Mouse (Mus musculus): Measurements from ENCODE around the gene Wnt4.

Gene Wnt4

DNA sequence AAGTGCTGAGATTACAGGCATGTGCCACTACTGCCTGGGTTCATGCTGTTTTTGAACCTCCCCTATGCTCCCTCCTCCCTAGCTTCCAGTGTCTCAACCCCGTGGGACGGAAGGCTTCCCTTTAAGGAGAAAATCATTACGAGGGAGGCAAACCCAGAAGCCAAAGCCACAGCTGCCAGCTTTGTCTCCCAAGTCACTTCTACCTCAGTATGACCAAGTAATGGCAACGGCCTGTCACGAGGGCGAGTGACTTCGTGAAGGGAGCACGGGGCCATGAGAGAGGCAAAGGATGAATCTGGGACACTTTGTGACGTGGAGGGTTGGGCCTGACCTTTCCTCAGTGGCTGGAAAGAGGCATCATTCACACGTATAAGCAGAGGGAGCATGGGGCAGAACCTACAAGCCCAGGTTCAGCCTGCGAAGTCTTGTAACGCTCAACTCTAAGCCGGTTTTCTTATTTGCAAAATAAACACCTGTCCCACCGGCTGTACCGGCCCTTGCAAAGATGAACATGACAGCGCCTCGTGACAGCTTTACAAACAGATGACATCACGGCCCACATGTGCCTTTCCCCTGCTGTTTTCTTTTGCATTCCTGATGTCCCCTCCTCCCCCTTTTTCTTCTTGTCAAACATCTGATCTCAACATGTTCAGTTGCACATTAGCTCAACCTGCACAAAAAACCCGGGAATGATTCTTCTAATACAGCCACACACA is 29.9 kb downstream of the Wnt4 start:
- no peak for DNase-seq (ENCODE audit: low spot score in 2 of 2)

GRCm38 (mm10) chr4:137308377-137308776 is 31.1 kb downstream of the Wnt4 start:
- peak in 1 of 2 experiments; percentile 28 for DNase-seq (ENCODE audit: low spot score in 2 of 2)

- no peak for DNase-seq (ENCODE audit: low spot score in 2 of 2)
Measured at GRCm38 (mm10) chr4:137313511-137313910, 36.2 kb downstream of the Wnt4 start.

DNA sequence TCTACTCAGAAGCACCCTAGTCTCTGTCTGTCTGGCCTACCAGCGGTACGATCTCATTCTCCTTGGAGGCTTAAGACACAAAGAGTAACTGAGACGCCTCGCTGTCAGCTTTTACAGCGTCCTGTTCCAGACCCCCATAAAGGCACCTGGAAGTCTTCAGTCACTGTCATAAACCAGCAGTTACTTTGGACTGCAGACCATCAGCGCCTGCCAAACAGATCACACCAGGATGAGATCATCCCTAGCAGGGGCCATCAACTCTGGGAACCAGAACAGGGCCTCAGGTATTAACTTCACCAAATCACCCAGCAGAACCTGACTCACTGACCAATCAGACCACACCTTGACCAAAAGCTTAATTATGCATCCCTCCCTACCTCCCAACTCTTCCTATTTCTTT is 37.3 kb downstream of the Wnt4 start:
- no peak for DNase-seq (ENCODE audit: low spot score in 2 of 2)

GRCm38 (mm10) chr4:137315061-137315460 is 37.8 kb downstream of the Wnt4 start:
- no peak for DNase-seq (ENCODE audit: low spot score in 2 of 2)

GRCm38 (mm10) chr4:137316027-137316770 is 38.9 kb downstream of the Wnt4 start:
- no peak for DNase-seq (ENCODE audit: low spot score in 2 of 2)

DNA sequence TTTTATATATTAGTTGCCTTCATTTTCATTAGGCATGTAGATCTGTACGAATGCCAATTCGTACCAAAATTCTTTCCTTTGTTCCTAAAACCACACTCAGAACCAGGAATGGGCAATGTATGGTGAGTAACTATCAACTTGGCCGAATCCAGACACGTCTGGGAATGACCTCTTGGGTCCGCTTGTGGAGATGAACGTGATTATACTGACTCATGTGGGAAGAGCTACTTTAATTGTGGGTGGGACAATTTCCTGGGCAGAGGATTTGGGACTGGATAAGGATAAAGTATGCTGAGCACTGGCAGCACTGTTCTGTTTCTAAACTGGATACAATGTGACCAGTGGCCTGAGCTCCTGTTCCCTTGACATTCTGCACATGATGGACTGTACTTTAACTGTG is 47.6 kb downstream of the Wnt4 start:
- no peak for DNase-seq (ENCODE audit: low spot score in 2 of 2)

- no peak for DNase-seq (ENCODE audit: low spot score in 2 of 2)
Measured at GRCm38 (mm10) chr4:137326494-137326893, 49.2 kb downstream of the Wnt4 start.

DNA sequence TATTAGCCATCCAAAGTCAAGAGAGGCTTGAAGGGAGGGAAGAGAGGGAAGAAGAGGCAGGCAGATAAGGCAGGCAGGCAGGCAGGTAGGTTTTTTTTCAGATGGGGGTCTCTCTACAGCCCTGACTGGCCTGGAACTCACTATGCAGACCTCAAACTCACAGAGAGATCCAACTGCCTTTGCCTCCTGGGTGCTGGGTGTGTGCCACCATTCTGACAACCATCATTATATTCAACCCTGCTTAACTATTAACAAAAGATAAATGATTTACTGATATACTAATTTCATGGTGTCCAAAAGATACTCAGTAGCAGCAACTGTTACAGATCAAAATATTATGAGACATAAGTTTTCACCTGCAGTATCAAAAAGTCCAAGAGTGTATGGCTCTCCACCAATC is 54.8 kb downstream of the Wnt4 start:
- DNase-seq (ENCODE audit: low spot score in 2 of 2), result no peak

DNA sequence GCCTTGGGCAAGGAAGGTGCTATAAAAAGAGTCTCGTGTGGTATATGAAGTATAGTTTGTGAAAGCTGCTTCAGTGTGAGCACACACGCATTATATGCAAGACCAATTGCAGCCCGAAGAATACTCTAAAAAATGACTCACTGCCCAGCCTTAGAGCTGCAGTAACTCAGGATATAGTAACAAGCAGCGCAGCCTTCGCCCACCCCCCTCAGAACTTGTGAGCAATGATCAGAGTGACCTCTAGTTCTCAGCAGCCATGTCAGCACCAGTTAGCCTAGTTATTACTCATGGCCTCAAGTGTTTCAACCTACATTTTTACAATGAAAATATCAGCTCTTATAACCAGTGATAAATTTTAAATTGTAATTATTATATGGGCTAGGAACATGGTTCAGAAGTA is 59.2 kb downstream of the Wnt4 start:
- no peak for DNase-seq (ENCODE audit: low spot score in 2 of 2)

GRCm38 (mm10) chr4:137339415-137339814 is 62.1 kb downstream of the Wnt4 start:
- no peak for DNase-seq (ENCODE audit: low spot score in 2 of 2)

GRCm38 (mm10) chr4:137342816-137343215 is 65.5 kb downstream of the Wnt4 start:
- DNase-seq (ENCODE audit: low spot score in 2 of 2), result no peak

DNA sequence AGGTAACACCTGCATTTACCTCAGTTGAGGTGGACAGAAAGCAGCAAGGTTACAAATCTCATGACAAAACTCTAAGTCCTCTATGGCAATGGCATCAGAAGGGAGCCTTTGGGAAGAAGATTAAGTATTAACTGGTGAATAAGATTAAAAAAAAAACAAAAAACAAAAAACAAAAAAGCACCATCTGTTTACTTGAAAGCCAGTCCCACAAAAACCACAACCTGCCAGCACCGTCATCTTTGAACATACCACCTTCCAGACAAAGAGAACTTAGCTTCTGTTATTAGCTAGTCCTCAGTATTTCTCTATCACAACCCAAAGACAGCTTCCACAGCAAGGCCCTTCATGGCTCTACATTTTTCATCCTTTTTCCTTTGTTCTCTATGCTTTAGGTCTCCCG is 67.8 kb downstream of the Wnt4 start:
- no peak for DNase-seq (ENCODE audit: low spot score in 2 of 2)

- DNase-seq (ENCODE audit: low spot score in 2 of 2), result no peak
Measured at GRCm38 (mm10) chr4:137345790-137346189, 68.5 kb downstream of the Wnt4 start.
